Mouse (Mus musculus) CH12.LX (cell line): ENCODE measurements around the gene Fam198b. TPM values are rescaled to one million over a fixed set of nuclear protein-coding genes. Genes with fewer than 3 reads are reported as not detected.

Source experiments
- DNase-seq: peaks from one replicate; pipeline ENCODE4 v3.0.0-alpha.2; 2013; ENCODE audit errors: extremely low read depth
- H3K27ac ChIP-seq: 2 replicates; pipeline ENCODE4 v1.5.1; 2012; ENCODE audit warnings: low read depth, mild to moderate bottlenecking, control low read depth, moderate library complexity; ENCODE audit not compliant: insufficient read depth
- H3K27me3 ChIP-seq: replicated peaks from 2 replicates; pipeline ENCODE3; 2012; ENCODE audit warnings: inconsistent platforms
- H3K36me3 ChIP-seq, 2 experiments: replicated peaks in 1 of 2; 2 replicates each; pipeline versions ENCODE3 to v1.6.1; 2012; ENCODE audit warnings: inconsistent platforms in 1 of 2, low read length in 1 of 2, mild to moderate bottlenecking in 1 of 2, mixed read lengths in 1 of 2, moderate library complexity in 1 of 2; ENCODE audit not compliant: control insufficient read depth in 1 of 2, insufficient read depth in 1 of 2
- H3K4me1 ChIP-seq, 2 experiments: 2 replicates each; pipeline ENCODE4 v1.6.1; 2012; ENCODE audit warnings: inconsistent platforms in 1 of 2, moderate library complexity in 1 of 2; ENCODE audit not compliant: insufficient read depth in 2 of 2, control insufficient read depth in 1 of 2
- H3K4me2 ChIP-seq: 2 replicates; pipeline ENCODE4 v1.6.1; 2012; ENCODE audit warnings: low read depth, mild to moderate bottlenecking, control low read depth; ENCODE audit not compliant: poor library complexity, insufficient read depth, severe bottlenecking
- H3K4me3 ChIP-seq, 3 experiments: fragments of 150-350 bp in 1 of 3; sonication (generic) in 1 of 3; replicated peaks in 1 of 3; 2 replicates each; pipeline versions ENCODE3 to v1.5.1; 2011 to 2012; ENCODE audit warnings: low read depth in 2 of 3, low read length in 2 of 3, mild to moderate bottlenecking in 2 of 3, moderate library complexity in 2 of 3, control low read depth in 1 of 3, improper control_type of control experiment in 1 of 3, inconsistent platforms in 1 of 3, mixed read lengths in 1 of 3; ENCODE audit not compliant: poor library complexity in 1 of 3
- H3K79me2 ChIP-seq: replicated peaks from 2 replicates; pipeline ENCODE4 v1.6.1; 2012; ENCODE audit warnings: mild to moderate bottlenecking, moderate library complexity; ENCODE audit not compliant: control insufficient read depth, poor library complexity, insufficient read depth, severe bottlenecking; ENCODE audit errors: extremely low read depth
- H3K9ac ChIP-seq: 2 replicates; pipeline ENCODE4 v1.6.1; 2012; ENCODE audit warnings: low read depth, mild to moderate bottlenecking, control low read depth, moderate library complexity; ENCODE audit not compliant: insufficient read depth
- H3K9me3 ChIP-seq: replicated peaks from 2 replicates; pipeline ENCODE3; 2012; ENCODE audit warnings: low read length, inconsistent platforms, mixed read lengths
- BHLHE40 ChIP-seq: IDR thresholded peaks from 2 replicates; pipeline ENCODE4 v1.6.1; 2011; ENCODE audit warnings: mild to moderate bottlenecking, low read depth, low read length, improper control_type of control experiment
- CHD1 ChIP-seq: IDR thresholded peaks from 2 replicates; pipeline ENCODE4 v1.6.1; 2012; ENCODE audit warnings: low read depth, low read length, improper control_type of control experiment, inconsistent platforms
- CTCF ChIP-seq, 2 experiments: IDR thresholded peaks in 1 of 2; conservative IDR thresholded peaks in 1 of 2; 2 replicates each; pipeline ENCODE4 v1.5.1; 2011 to 2012; ENCODE audit warnings: low read depth in 2 of 2, low read length in 2 of 2, improper control_type of control experiment in 1 of 2, inconsistent platforms in 1 of 2, mild to moderate bottlenecking in 1 of 2, moderate library complexity in 1 of 2
- E2F4 ChIP-seq: IDR thresholded peaks from 2 replicates; pipeline ENCODE4 v1.6.1; 2011; ENCODE audit warnings: low read depth, low read length, improper control_type of control experiment; ENCODE audit not compliant: insufficient replicate concordance
- ETS1 ChIP-seq: conservative IDR thresholded peaks from 2 replicates; pipeline ENCODE4 v1.6.1; 2012; ENCODE audit warnings: low read depth, mild to moderate bottlenecking, inconsistent platforms, low read length, improper control_type of control experiment, moderate library complexity
- JUN ChIP-seq: IDR thresholded peaks from 2 replicates; pipeline ENCODE4 v1.6.1; 2011; ENCODE audit warnings: low read depth, mild to moderate bottlenecking, low read length, improper control_type of control experiment, moderate library complexity; ENCODE audit not compliant: insufficient read depth
- JUND ChIP-seq: conservative IDR thresholded peaks from 2 replicates; pipeline ENCODE4 v1.6.1; 2011; ENCODE audit warnings: low read depth, low read length, improper control_type of control experiment
- KAT2A ChIP-seq: IDR thresholded peaks from 2 replicates; pipeline ENCODE4 v1.6.1; 2012; ENCODE audit warnings: low read length, improper control_type of control experiment, inconsistent platforms; ENCODE audit not compliant: insufficient replicate concordance
- MAZ ChIP-seq: IDR thresholded peaks from 2 replicates; pipeline ENCODE4 v1.6.1; 2012; ENCODE audit warnings: low read depth, mild to moderate bottlenecking, inconsistent platforms, low read length, improper control_type of control experiment, moderate library complexity
- NRF1 ChIP-seq: IDR thresholded peaks from 2 replicates; pipeline ENCODE4 v1.6.1; 2014; ENCODE audit warnings: low read depth, mild to moderate bottlenecking, inconsistent platforms, low read length, improper control_type of control experiment, moderate library complexity
- POLR2AphosphoS2 ChIP-seq: IDR thresholded peaks from 2 replicates; pipeline ENCODE4 v1.6.1; 2011; ENCODE audit warnings: low read depth, low read length, improper control_type of control experiment
- RAD21 ChIP-seq: IDR thresholded peaks from 2 replicates; pipeline ENCODE4 v1.6.1; 2011; ENCODE audit warnings: low read depth, mild to moderate bottlenecking, low read length, improper control_type of control experiment, moderate library complexity
- RCOR1 ChIP-seq: conservative IDR thresholded peaks from 2 replicates; pipeline ENCODE4 v1.6.1; 2012; ENCODE audit warnings: low read depth, mild to moderate bottlenecking, inconsistent platforms, low read length, improper control_type of control experiment
- USF1 ChIP-seq: IDR thresholded peaks from 2 replicates; pipeline ENCODE4 v1.6.1; 2014; ENCODE audit warnings: low read depth, mild to moderate bottlenecking, inconsistent platforms, low read length, improper control_type of control experiment
- ZKSCAN1 ChIP-seq: IDR thresholded peaks from 2 replicates; pipeline ENCODE4 v1.6.1; 2012; ENCODE audit warnings: low read depth, inconsistent platforms, low read length, improper control_type of control experiment, borderline replicate concordance
- ZNF384 ChIP-seq: IDR thresholded peaks from 2 replicates; pipeline ENCODE4 v1.6.1; 2012; ENCODE audit warnings: low read depth, low read length, improper control_type of control experiment, inconsistent platforms
- dilution Hi-C: fragments of 300-500 bp; cut with MboI; formaldehyde crosslinking; loops from 2 replicates; pipeline ENCODE4 v1.14.3; 2020; ENCODE audit warnings: low sequenced_read_pairs; ENCODE audit not compliant: extremely low pct_unique_long_range_greater_than_20kb, extremely low pct_ligation_motif_present
- in situ Hi-C: fragments of 300-500 bp; cut with MboI; formaldehyde crosslinking; loops from 3 replicates; pipeline ENCODE4 v1.14.3; 2019; ENCODE audit warnings: low sequenced_read_pairs, low pct_ligation_motif_present, low pct_unique_long_range_greater_than_20kb, mixed read lengths
- polyA plus RNA-seq: library from polyadenylated mRNA; unstranded; fragments of >175 nt; gene quantifications from 2 replicates; pipeline ENCODE4 v1.2.1, GENCODE M21; 2012; ENCODE audit warnings: low read depth; ENCODE audit not compliant: insufficient read length
- total RNA-seq, 2 experiments: library from RNA; depleted of rRNA; stranded (reverse); fragments of 300-350 nt in 1 of 2; fragments of >200 nt in 1 of 2; gene quantifications; 2 replicates each; pipeline ENCODE4 v1.2.3; 2012 to 2014

Fam198b gene
- total and polyA plus RNA-seq, 3 experiments = 1.2 to 8.5 (median 4.0) TPM

DNA sequence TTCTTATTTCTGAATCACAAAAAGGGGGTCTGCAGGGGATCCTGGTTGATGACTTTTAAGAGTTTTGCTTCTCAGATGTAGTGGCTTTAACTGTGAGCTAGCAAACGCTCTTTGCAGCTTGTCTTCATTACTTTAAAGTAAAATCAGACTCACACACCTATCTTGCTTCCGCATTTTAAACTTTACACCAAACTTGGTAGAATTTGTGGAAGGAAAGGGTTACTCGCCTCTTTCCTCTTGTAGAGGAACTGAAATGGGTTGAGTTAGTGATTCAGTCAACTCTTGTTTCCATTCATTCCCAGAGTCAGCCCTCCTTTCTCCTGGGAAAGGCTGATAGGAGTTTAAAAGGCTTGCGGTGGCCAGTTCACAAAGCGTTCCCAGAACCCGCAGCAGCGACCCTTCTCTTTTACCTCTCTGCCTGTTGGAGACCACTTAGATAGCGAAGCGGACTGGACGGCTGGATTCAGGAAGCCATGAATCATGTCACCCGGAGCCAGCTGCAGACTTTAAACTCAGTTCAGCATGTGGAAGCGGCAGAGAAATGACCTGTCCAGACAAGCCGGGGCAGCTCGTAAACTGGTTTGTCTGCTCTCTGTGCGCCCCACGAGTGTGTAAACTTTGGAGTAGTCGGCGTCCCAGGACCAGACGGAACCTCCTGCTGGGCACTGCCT is 1.5 kb downstream of the Fam198b start:
- Histone ChIP-seq H3K79me2 (no peaks in the 10 kb centered on the region), H3K9me3 (no peaks in the 10 kb centered on the region), H3K9ac (no peak overlapping the region), H3K4me3 (no peak overlapping the region), H3K27ac (no peak overlapping the region), H3K27me3 (no peaks in the 10 kb centered on the region), H3K4me2 (no peak overlapping the region), H3K36me3 (peaks cover 0 to 14% of the 10 kb centered on the region in 2 experiments), H3K4me1 (peaks cover 0 to 37% of the 10 kb centered on the region in 2 experiments; a peak in 2 of 4 replicates)
- no peak for DNase-seq
- dilution Hi-C loops (no loop called here), in situ Hi-C loops (no loop called here)
- TF ChIP-seq ZNF384 = no peak
- no peak for TF ChIP-seq USF1
- TF ChIP-seq JUN = no peak
- no peak for TF ChIP-seq KAT2A
- no peak for TF ChIP-seq BHLHE40
- TF ChIP-seq CHD1 = no peak
- no peak for TF ChIP-seq NRF1
- TF ChIP-seq JUND = no peak
- TF ChIP-seq RAD21 = no peak
- TF ChIP-seq E2F4 = no peak
- TF ChIP-seq ETS1 = no peak
- TF ChIP-seq MAZ = no peak
- TF ChIP-seq ZKSCAN1 = no peak
- TF ChIP-seq POLR2AphosphoS2 = no peak

DNA sequence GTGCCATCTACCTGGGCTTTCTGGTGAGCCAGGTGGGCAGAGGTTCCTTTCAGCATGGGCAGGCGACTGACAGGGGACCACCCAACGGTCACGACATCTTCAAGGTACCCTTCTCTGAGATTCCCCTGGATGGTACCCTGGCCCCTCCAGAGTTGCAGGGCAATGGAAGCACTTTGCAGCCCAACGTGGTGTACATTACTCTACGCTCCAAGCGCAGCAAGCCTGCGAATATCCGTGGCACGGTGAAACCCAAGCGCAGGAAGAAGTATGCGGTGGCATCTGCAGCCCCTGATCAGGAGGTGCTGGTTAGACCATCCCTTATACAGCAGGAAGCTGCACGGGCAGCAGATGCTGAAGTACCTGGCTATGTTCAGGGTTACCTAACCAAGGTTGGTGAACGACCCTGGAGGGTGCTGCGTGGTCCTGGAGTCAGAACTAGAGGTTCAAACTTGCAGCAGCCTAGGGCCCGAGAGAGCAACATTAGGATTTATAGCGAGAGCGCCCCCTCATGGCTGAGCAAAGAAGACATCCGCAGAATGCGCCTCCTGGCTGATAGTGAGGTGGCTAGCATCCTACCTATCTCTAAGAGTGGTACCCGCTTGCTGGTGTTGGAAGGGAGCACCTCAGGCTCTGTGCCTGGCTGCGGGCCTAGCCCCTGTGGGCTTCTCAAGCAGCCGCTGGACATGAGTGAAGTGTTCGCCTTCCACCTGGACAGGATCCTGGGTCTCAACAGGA is 2.2 kb downstream of the Fam198b start:
- H3K27me3 ChIP-seq = no peaks in the 10 kb centered on the region
- no peak overlapping the region for H3K4me2 ChIP-seq
- H3K9ac ChIP-seq = no peak overlapping the region
- DNase-seq = peak; percentile 16
- in situ Hi-C loops (no loop called here), dilution Hi-C loops (no loop called here)
- TF ChIP-seq RCOR1 (no peak), CTCF (conservative IDR thresholded peaks at IDR 0.05 in 1 of 2, IDR thresholded peaks at IDR 0.05 in 1 of 2; ENCODE audit: low read depth in 2 of 2, low read length in 2 of 2) (peak; percentile 15 to 46; a peak in 2 of 4 replicates), E2F4 (no peak)
- peaks cover 0 to 37% of the 10 kb centered on the region in 2 experiments; a peak in 2 of 4 replicates for H3K4me1 ChIP-seq
- no peaks in the 10 kb centered on the region for H3K9me3 ChIP-seq
- no peaks in the 10 kb centered on the region for H3K79me2 ChIP-seq
- H3K4me3 ChIP-seq = no peak overlapping the region
- H3K36me3 ChIP-seq = peaks cover 0 to 14% of the 10 kb centered on the region in 2 experiments
- no peak overlapping the region for H3K27ac ChIP-seq
